Mouse (Mus musculus): ENCODE results near the gene Gm38100. TPM values are rescaled to one million over a fixed set of nuclear protein-coding genes. Genes with fewer than 3 reads are reported as not detected.

The Gm38100 gene
- not detected for total RNA-seq (2021)
- long read RNA-seq, experiment 1: 0 reads
- long read RNA-seq, experiment 2: 0 reads

DNA sequence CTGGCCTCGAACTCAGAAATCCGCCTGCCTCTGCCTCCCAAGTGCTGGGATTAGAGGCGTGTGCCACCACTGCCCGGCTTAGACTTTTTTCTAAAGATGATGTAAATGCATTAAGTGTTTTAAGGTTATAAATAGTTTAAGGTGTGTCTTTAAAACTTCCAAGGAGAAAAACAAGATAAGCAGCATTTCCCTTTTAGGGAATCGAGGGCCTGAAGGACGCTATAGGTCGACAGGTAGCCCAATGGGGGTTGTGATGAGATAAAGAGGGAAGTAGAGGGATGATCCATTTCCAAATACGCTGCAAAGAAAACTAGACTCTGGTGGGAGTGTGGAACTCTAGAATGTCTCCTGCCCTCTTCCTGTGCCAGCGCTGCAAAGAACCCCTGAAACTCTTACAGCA is at the start of gene Gm38100:
Gene Gm38100, plus strand, starts transcription at position 301 of the 400 bp plus-strand sequence.
- DNase-seq: no peak

DNA sequence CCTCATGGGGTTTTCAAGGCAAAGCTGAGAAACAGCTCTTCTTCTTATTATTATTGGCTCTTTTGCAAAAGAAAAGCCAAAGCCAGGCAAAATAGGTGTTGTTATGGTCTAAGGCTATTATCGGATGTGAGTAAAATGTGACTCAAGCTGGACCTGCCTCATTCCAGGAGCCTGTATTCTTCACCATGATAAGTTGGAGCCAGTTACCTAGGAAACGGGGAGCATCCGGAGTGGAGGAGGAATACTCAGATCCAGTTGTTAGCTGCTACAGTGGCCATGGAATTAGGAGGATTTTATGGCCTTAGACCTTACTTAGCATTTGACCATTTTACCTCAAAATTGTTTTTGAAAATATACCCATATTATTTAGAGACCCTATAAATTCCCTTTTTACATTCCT is 49.4 kb upstream of the Gm38100 start:
- DNase-seq: no peak

DNA sequence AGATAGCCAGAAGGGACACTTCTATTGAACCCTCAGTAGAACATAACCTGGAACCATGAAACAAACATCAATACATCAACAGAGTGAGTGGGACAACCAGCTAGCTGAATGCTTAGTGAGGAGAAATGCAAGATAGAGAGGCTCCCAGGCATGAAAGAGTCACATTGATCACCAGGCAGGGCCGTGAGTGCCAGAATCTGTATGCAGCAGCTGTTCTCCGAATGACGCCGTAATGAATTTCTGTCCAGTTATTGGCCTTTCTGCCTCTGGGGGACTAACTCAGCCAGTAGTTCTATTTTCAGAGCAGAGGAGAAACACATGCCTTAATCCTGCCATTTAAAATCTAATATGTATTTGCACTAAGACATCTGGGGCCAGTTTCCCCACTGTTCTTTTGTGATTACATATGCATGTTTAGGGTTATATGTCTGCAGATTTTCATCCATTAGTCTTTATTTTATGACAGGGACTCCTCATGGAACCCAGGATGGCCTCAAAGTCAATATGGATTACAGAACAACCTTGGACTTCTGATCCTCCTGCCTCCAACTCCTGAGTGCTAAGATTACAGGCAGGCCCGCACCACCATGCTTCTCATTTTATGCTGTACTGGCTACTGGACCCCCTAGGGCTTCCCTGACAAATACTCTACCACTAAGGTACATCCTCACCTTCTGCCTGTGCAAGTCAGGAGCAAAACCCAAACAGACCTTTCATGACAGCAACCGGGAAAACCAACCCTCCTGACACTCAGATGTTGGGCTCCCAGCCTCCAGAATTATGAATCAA is 47.9 kb upstream of the Gm38100 start:
- peak; percentile 24 for DNase-seq

DNA sequence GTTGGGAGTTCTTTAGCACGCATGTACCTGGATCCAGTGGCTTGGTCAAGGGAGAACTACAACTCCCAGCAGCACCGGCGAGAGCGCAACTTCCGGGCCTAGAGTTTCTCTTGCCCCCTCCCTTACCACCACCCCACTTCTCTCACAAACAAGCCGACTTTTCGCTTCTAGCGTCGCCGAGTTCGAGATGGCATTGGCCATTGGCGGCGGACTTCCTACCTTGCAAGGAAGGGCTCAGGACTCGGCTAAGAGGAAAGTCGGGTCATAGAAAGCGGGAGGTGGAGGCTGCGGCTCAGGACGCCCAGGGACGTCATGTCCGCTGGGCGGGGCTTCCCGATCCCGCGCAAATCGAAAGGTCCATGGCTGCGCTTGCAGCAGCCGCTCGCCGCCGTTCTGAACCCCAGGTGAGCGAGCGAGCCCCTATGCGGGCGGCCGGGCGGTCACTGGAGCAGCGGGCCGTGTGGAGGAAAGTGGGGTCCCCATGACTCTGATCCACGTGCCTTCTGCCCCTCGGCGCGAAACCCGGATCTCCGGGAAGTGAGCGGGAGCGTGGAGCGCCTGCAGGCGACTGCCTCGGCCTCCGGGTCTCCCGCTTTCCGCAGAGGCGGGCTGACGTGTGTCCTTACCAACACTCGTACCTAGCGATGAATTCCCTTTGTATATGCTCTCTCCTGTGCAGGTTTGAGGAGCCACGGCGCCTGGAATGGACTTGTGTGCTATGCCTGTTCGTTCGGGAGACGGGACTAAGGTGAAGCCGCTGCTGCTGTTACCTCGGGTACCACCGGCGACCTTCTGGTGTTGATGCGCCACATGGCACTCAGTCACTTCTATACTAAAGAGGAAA is 39.5 kb upstream of the Gm38100 start, which contains the start of gene Exo1:
Gene Exo1, plus strand, starts transcription at position 129 of the 844 bp plus-strand sequence.
- peak; percentile 86 for DNase-seq

DNA sequence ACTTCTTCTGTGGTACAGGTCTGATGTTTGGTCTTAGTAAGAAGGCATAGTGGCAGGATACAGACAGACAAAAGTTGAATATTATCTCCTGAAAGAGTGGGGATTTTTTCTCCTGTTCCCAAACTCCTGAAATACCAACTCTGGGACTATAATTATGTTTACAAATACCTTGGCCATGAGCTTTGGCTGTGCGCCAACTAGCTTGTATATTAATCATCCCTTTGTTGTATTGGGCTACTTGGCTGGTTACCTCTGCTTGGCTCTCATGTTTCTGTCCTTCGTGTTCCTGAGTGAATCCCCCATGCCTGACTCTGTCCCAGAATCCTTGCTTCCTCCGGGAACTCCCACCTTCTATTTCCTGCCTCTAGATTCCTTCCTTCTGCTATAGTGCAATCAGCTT is 36.7 kb upstream of the Gm38100 start:
- DNase-seq: peak; percentile 8

DNA sequence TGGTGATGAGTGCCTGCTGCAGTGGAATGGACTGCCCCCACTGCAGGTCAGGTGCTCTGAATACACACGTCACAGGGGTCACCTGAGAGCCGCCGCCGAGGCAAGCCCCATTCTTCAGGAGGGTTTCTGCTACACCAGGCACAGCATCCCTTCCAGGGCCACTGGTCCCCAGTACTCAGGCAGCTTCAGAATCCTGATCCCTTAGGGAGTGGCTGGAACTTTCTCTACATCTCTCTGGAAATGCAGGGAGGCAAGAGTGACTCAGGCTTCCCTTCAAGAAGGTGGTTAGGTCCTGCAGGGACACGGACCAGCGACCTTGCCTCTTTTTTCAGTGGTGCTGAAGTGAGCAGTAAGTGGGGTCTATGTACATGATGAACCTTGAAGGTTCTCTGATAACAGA is 26.9 kb upstream of the Gm38100 start:
- DNase-seq: no peak

DNA sequence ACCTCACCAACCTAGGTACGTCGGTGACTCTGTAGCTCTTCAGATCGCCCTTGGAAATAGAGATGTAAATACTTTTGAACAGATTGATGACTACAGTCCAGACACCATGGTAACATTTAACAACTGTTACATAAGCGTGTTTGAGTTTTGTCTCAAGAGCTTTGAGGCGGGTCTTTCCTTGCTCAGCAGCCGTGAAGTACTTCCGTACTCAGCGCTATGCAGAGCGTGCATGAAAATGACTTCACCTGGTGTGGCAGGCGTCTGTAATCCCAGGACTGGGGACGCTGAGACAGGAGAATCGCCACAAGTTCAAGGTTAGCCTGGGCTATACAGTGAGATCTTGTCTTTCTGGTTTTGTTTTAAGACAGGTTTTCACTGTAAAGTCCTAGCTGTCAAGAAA is 26.4 kb upstream of the Gm38100 start:
- DNase-seq: no peak

DNA sequence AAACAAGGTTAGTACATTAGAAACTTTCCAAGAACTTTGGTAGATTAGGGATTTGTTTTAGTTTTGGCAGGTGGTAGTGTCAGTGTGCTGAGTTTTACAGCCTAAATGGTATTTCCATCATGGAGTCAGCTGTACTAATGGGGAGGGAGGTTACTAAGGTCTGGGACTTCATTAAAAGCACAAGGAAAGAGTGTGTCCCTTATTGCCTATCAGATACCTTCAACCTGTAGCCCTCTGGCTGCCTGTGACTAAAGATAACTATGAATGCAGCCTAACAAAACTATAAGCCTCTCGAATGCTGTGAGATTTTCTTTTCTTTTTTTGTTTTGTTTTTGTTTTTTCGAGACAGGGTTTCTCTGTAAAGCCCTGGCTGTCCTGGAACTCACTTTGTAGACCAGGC is 8.9 kb upstream of the Gm38100 start:
- no peak for DNase-seq

DNA sequence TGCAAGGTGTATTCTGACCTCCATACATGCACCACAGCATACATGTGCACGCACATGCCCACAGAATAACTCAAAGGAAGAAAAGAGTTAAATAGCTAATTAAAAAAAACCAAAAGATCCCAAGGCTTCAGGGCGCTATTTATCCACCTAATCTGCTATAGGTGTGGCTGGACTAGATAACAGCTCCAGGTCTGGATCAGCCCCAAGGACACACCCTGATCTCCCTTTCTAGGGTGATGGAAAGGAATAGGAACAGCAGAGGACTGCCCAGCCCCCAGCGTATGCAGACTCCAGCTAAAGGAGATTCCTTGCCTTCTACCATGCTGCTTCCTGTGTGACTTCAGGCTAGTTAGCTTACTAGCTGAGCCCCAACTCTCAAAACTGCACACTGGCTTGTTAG is 8.1 kb upstream of the Gm38100 start:
- no peak for DNase-seq

DNA sequence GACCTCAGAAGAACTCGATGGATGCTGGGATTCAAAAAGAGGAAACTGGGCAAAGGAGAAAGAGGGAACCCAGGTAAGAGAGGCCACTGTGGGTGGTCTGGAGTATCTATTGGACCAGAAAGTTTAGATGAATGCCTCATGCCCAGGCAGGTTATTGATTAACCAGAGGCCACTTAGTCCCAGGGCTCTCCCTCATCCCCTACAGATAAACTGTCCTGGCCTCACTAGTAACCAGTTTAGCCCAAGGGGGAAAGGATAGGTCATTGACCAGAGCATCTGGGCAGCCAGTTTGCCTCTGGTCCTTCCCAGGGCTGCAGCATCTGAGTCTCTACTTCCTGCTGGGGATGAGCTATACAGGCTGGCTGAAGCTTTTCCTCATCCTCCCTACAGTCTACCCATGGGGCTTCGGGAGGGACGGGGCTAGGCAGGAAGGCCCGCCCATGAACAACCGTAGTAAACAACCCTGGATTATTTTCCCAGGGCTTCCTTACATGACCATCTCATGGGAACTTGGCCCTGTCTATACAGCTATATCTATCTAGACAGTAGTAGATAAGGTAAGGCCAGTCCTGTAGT is 6.3 kb upstream of the Gm38100 start:
- DNase-seq: no peak

DNA sequence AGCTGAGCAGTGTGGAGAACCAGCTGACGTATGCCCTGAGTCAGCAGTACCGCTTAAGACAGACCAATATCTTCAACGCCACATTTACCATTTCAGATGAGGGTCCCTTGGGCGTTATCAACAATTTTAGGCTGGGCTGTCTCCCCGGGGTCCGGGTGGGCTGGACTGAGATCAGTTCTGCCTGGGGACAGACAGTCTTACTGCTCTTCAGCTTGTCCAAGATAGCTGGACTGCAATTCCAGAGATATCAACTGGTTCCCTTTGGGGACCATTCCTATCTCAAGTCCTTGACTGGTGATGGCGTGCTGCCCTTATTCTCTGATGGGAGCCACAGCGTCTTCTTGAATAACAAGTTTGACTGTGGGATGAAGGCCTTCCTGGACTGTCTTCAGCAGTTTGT is 962 bp downstream of the Gm38100 start:
- no peak for DNase-seq

DNA sequence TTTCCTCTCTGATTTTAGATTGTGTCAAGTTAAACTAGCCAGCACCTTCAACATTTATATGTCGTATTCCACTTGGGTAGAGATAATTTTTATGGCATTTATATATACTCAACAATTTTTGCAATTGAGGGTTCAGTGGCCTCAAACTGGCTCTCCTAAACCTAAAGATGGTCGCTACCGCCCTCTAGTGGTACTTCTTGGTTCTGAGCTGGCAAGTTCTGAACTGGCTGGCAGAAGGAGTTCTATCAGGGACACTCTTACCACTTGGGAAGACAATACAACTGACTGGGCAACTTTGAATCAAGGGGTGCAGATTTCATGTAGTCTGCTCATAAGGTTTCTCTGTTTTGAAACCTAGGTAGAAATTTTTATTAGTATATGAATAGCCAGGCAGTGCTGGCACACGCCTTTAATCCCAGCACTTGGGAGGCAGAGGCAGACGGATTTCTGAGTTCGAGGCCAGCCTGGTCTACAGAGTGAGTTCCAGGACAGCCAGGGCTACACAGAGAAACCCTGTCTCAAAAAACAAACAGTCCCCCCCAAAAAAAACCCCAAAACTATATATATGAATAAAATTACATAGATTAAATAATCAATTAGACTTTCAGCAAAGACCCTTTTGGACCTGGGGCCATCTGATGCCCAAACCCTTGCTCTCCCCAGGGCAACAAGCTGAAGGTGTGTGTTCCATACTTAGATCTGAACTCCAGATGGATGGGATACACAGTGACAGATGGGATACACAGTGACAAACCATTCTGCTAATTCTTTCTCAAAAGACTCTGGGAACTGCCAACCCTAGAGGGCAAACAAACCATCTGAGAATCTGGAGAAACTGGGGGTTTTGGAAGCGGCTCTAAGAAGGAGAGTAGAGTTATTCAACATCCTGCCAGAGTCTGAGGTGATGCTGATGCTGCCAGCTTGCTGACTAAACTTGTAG is 4.0 kb downstream of the Gm38100 start:
- DNase-seq: peak; percentile 80

DNA sequence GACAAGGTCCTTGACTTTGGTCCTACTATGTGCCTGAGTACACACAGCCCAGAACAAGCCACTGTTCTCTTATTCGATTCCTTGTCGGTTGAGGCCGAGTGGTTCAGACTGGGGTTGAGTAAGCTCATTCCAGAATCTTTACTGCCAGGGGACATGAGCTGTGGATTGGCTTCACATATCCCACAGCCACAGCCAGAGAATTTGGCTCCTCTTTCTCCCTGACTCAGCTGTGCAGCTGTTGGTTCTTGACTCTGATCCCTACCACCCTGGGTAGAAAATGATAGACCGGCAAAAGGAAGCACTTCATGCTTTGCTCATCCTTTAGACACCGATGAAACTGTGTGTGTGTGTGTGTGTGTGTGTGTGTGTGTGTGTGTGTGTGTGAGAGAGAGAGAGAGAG is 11.3 kb downstream of the Gm38100 start:
- DNase-seq: peak; percentile 20

DNA sequence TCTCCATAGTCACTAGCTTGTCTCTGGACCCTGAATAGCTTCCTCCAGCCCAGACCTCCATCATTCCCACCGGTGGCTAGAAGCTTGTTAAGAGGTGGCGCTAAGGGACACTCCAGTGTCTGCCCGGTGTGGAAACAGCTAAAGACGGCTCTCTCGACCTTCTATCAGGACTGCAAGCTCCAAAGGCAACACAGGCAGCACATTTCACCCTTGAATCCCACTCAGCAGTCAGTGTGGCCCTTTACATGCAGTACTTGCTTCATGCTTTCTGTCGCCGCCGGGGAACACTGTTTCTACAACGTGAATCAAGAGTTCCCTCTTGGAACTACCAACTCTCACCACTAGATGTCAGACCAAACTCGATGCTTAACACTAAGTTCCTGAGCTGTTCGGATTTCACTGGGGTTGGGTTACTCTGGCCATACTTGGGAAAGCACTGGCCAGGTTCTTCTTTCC is 16.2 kb downstream of the Gm38100 start:
- DNase-seq: peak; percentile 49

DNA sequence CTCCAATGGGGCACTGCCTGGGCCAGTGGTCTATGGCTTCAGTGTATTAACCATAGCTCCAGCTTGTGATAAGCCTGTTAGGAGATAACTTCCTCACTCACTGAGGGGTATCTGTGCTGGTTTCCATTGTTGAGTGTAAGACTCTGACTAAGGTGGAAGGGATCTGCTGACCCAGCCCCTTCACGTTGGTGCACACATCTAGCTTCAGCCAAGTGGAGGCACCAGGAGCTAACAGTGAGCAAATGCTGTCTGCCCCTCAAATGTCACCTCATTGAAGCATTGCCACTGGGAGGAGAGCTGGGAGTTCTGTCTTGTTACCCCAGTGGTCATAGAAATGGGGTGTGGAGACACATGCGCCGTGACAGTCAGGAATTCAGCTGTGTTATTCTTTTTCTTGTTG is 18.6 kb downstream of the Gm38100 start:
- DNase-seq: no peak

DNA sequence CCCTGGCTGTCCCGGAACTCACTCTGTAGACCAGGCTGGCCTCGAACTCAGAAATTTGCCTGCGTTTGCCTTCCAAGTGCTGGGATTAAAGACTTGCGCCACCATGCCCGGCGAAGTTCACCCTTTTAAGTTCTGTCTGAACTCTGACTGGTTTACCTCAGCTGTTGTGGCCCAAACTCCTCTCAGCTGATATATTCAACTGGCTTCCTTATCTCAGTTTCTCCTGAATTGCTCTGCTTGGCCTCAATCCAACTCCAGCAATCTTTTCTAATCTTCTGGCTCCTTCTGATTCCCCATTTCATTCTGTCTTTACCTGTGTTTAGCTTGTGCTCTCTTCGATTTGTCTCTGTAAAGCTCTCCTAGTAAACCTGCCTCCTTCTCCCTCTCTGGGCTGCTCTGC is 23.0 kb downstream of the Gm38100 start:
- no peak for DNase-seq

DNA sequence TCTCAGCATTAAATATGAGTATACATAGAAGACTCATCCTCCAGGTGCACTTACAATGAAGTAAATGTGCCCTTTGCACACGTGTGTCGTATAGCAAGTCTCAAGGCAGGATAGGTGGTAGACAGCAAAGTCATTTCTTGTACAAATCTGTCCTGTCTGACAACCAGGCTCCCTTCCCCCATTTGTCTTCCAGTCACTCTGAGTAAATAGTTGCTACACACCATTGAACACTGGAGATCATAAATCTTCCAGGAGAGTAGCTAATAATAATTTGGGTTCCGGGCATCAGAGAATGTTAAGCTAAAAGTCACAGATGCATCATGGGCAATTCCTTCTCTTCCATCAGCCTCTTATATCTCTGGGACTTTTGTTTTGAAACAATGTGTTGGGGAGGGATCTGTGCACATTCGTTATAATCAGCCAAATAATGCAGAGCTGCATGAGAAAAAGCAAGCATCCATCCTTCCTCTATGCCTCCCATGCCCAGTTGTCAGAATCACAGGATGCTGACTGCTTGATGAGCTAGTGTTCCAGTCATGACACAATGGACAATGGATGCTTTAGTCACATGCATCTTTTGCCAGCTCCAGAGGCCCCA is 26.7 kb downstream of the Gm38100 start:
- DNase-seq: no peak

DNA sequence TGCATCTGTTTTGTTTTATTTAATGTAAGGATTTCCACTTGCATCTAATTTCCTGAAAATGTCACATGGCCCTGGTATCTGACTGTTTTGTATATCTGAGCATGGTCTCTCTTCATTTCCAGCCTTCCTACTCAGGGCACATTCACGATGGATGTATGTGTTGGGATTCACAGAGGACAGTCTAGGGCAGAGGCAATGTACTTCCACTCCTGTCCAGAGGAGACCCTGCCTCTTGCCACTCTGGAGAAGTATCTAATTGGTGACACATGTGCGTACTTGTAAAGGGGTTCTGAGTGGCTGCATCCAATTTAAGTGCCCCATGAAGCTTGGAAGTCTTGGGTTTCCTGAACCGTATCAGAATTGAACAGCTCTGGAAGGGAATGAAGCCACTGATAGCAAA is 30.3 kb downstream of the Gm38100 start:
- DNase-seq: no peak

DNA sequence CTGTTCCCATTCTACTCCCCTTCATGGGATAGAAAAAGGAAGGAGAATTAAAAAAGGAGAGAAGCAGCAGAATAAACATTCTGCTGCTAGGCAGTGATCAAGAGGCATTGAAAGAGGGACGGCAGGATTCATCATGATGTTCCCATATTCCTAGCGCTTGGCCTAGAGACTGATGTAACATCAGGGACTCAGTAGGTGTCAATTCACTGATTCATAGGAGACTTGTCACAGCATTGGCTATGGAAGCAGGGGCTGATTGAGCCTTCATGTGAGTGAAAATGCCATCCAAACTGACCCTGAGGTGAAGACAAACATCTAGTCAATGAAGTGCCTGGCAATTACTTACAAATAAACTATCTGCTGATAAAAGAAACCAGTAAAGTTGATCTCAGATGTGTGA is 30.7 kb downstream of the Gm38100 start:
- no peak for DNase-seq

DNA sequence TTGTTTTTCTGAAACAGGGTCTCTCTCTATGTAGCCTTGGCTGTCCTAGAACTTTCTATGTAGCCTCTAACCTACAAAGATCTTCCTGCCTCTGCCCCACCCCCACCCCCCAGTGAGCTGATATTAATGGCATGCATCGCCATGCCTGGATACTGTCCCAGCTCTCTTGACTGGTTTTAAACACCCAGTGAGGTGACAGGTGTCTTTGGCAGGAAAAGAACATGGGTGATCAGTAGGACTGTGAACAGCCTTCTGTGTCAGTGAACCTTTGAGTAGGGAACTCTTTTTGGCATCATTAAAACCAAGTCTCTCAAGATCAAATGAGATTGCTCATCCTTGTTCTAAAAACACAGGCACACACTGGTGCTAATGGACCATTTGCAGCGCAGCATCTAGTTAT is 41.7 kb downstream of the Gm38100 start:
- DNase-seq: no peak

DNA sequence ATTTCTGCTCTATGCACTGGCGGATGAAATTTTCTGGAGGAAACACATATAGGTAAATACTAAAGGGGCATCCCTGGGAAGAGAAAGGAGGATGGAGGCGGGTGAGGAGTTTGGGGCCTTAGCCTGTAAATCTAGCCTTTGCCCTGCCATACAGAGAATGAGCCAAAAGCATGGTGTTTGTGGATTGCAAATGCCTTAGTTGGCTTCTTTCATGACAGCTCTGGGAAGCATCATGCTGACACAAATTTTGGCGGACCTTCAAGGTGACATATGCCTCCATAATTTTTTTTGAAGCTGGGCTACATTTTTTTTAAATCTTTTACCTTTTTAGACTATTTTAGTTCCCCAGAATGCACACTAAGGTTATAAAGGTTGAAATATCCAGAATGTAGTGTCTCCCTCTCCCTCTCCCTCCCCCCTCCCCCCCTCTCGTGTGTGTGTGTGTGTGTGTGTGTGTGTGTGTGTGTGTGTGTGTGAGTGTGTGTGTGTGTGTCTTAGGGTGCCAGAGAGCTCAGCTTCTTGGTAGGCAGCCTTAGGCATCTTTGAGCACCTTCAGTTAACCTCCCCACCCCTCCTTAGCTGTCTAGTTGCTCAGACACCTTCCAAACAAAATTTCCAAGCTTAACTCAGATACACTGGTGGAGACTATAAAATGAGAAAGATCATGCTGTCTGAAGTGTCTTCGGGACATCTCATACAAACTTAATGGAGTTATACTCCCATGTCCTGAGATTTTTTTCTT is 47.0 kb downstream of the Gm38100 start:
- DNase-seq: no peak
